20 mouse cellular contexts compared by ENCODE assay signal in genomic region chr16:91795044-91795443, GRCm38 (mm10).
A peak's percentile ranks its signal among the peaks of the same experiment; 100 is the strongest.
DNase-seq lines count a peak whose midpoint lies in the region; ATAC-seq lines count a peak whose summit lies in the region.
"Had no signal": no experiment of that assay in that cellular context is flagged by ENCODE, and none has a peak within 500 bp of the region (broad histone marks: within the 10 kb centered on the region; RNA-seq: fewer than 3 reads in every experiment).

No protein-coding gene starts in this region.

- no peak overlapping the region for H3K4me3 ChIP-seq in heart, embryonic 12.5 days
- no peak overlapping the region for H3K4me3 ChIP-seq in liver, embryonic 12.5 days
- H3K4me3 ChIP-seq in liver, embryonic 16.5 days (ENCODE audit: low read depth, low read length) = no peak overlapping the region
- H3K4me3 ChIP-seq: embryonic facial prominence, embryonic 10.5 days; forebrain, embryonic 13.5 days; heart, embryonic 10.5 days; hindbrain, embryonic 13.5 days had no signal

- no peak overlapping the region for H3K9ac ChIP-seq in heart, embryonic 12.5 days
- H3K9ac ChIP-seq in liver, embryonic 12.5 days = no peak overlapping the region
- H3K9ac ChIP-seq in liver, embryonic 16.5 days (ENCODE audit: low read depth, low read length) = no peak overlapping the region
- H3K9ac ChIP-seq: forebrain, embryonic 13.5 days; forebrain, postnatal 0 days; hindbrain, embryonic 13.5 days had no signal

- H3K27ac ChIP-seq in heart, embryonic 12.5 days (ENCODE audit: poor library complexity, severe bottlenecking) = 0 out of 2 replicates have a peak overlapping the region, but pooled peaks have one; percentile 75
- H3K27ac ChIP-seq in liver, embryonic 12.5 days = peak overlapping the region; percentile 13; the same call in 1 of the 2 replicates
- H3K27ac ChIP-seq in liver, embryonic 16.5 days (ENCODE audit: low read length) = peak overlapping the region; percentile 64
- H3K27ac ChIP-seq: embryonic facial prominence, embryonic 10.5 days; forebrain, embryonic 13.5 days; hindbrain, embryonic 13.5 days; hindbrain, postnatal 0 days had no signal

- WGBS in heart, embryonic 12.5 days = 94% methylated on average over 2 of the region's 2 CpGs
- 78% methylated on average over 2 of the region's 2 CpGs for WGBS in liver, embryonic 12.5 days (ENCODE audit: insufficient replicate concordance)
- 67% methylated on average over 2 of the region's 2 CpGs for WGBS in liver, embryonic 16.5 days (ENCODE audit: insufficient replicate concordance)

- no peaks in the 10 kb centered on the region for H3K9me3 ChIP-seq in heart, embryonic 12.5 days (replicated peaks)
- no peaks in the 10 kb centered on the region for H3K9me3 ChIP-seq in liver, embryonic 12.5 days (replicated peaks)
- H3K9me3 ChIP-seq in liver, embryonic 16.5 days (replicated peaks; ENCODE audit: control insufficient read depth, low read length) = no peaks in the 10 kb centered on the region
- H3K9me3 ChIP-seq: embryonic facial prominence, embryonic 10.5 days; forebrain, embryonic 13.5 days; G1E; heart, embryonic 10.5 days; hindbrain, embryonic 13.5 days had no signal

- H3K27me3 ChIP-seq in heart, embryonic 12.5 days (replicated peaks) = no peaks in the 10 kb centered on the region
- peaks cover 7% of the 10 kb centered on the region; the same call in 1 of the 2 replicates for H3K27me3 ChIP-seq in liver, embryonic 12.5 days (replicated peaks)
- H3K27me3 ChIP-seq in liver, embryonic 16.5 days (ENCODE audit: control insufficient read depth, insufficient read depth, low read depth, low read length) = peaks cover 4% of the 10 kb centered on the region; the same call in 1 of the 2 replicates
- H3K27me3 ChIP-seq: forebrain, embryonic 13.5 days; hindbrain, embryonic 13.5 days had no signal

- no peak overlapping the region for H3K4me2 ChIP-seq in heart, embryonic 12.5 days
- no peak overlapping the region for H3K4me2 ChIP-seq in liver, embryonic 12.5 days
- no peak overlapping the region for H3K4me2 ChIP-seq in liver, embryonic 16.5 days (ENCODE audit: low read depth, low read length)
- H3K4me2 ChIP-seq: forebrain, embryonic 13.5 days; hindbrain, embryonic 13.5 days had no signal

- no peak for DNase-seq in heart, postnatal 4 days
- peak; percentile 22 to 31 for DNase-seq in kidney, postnatal 36 days
- DNase-seq in kidney, adult 18-20 months = no peak
- DNase-seq in layer of hippocampus, postnatal 14 days (ENCODE audit: low spot score in 2 of 2) = no peak
- no peak for DNase-seq in gastrocnemius, postnatal 4 days (ENCODE audit: low spot score in 2 of 2)
- DNase-seq: B cell, adult 2 months; cerebellum, adult 18-20 months; cerebellum, postnatal 10 days; forebrain, postnatal 0 days; gastrocnemius, postnatal 25 days; heart, adult 11 months had no signal

- no peak for ATAC-seq in heart, embryonic 12.5 days (ENCODE audit: insufficient number of reproducible peaks, low FRiP score)
- no peak for ATAC-seq in liver, embryonic 12.5 days
- ATAC-seq in liver, embryonic 16.5 days (ENCODE audit: low read depth) = peak; percentile 92
- ATAC-seq: forebrain, embryonic 13.5 days; forebrain, postnatal 0 days; hindbrain, postnatal 0 days had no signal

- H3K4me1 ChIP-seq in heart, embryonic 12.5 days (replicated peaks) = peaks cover 30% of the 10 kb centered on the region
- peaks cover 31% of the 10 kb centered on the region for H3K4me1 ChIP-seq in liver, embryonic 12.5 days
- H3K4me1 ChIP-seq in liver, embryonic 16.5 days (ENCODE audit: control insufficient read depth, low read depth, low read length) = peaks cover 12% of the 10 kb centered on the region
- H3K4me1 ChIP-seq: embryonic facial prominence, embryonic 10.5 days; forebrain, embryonic 13.5 days had no signal

- H3K36me3 ChIP-seq in heart, embryonic 12.5 days = peaks cover 23% of the 10 kb centered on the region
- H3K36me3 ChIP-seq in liver, embryonic 12.5 days = 0 out of 2 replicates have a peak, but pooled peaks cover 17% of the 10 kb centered on the region
- H3K36me3 ChIP-seq in liver, embryonic 16.5 days (ENCODE audit: control insufficient read depth, insufficient read depth) = no peaks in the 10 kb centered on the region

Comparison
In these comparisons a context has a peak if more than half of its experiments do, and no peak if none do; other contexts are left out.
1. DNase-seq: peak in kidney, postnatal 36 days (2 of 2); none in heart, postnatal 4 days (single experiment), kidney, adult 18-20 months (single experiment), layer of hippocampus, postnatal 14 days (0 of 2) and gastrocnemius, postnatal 4 days (0 of 2).
2. H3K27ac ChIP-seq: peak in every context shown above with its lines; median percentile 75 in heart, embryonic 12.5 days; 64 in liver, embryonic 16.5 days; 13 in liver, embryonic 12.5 days.